Mouse (Mus musculus) limb, embryonic 14.5 days (tissue): ENCODE data around the gene Zfp523. TPM values are rescaled to one million over a fixed set of nuclear protein-coding genes. Genes with fewer than 3 reads are reported as not detected.

Experiments used
- ATAC-seq: fragments of 200-750 bp; cut with Nextera tagmentation; 2 replicates; pipeline ENCODE4 v1.8.0; 2017; ENCODE audit warnings: low read depth, moderate number of reproducible peaks, moderate TSS enrichment; ENCODE audit not compliant: low FRiP score
- DNase-seq: peaks from one replicate; pipeline ENCODE4 v3.0.0-alpha.2; 2015; ENCODE audit warnings: low spot score
- H3K27ac ChIP-seq: fragments of 300-500 bp; sonication (generic); replicated peaks from 2 replicates; pipeline ENCODE4 v1.5.1; 2014; ENCODE audit warnings: low read depth, mild to moderate bottlenecking, low read length, moderate library complexity, mixed read lengths
- H3K27me3 ChIP-seq: fragments of 300-500 bp; sonication (generic); 2 replicates; pipeline ENCODE4 v1.6.1; 2014; ENCODE audit warnings: low read length, mixed read lengths; ENCODE audit not compliant: control insufficient read depth, insufficient read depth
- H3K36me3 ChIP-seq: fragments of 300-500 bp; sonication (generic); 2 replicates; pipeline ENCODE4 v1.6.1; 2014; ENCODE audit warnings: mild to moderate bottlenecking, low read length, moderate library complexity, mixed read lengths; ENCODE audit not compliant: control insufficient read depth, insufficient read depth
- H3K4me1 ChIP-seq: fragments of 300-500 bp; sonication (generic); 2 replicates; pipeline ENCODE4 v1.6.1; 2014; ENCODE audit warnings: antibody characterized with exemption, low read length, mixed read lengths; ENCODE audit not compliant: control insufficient read depth, insufficient read depth
- H3K4me2 ChIP-seq: fragments of 300-500 bp; sonication (generic); replicated peaks from 2 replicates; pipeline ENCODE4 v1.6.1; 2014; ENCODE audit warnings: low read depth, mild to moderate bottlenecking, low read length, moderate library complexity; ENCODE audit not compliant: severe bottlenecking
- H3K4me3 ChIP-seq: fragments of 300-500 bp; sonication (generic); replicated peaks from 2 replicates; pipeline ENCODE4 v1.5.1; 2014; ENCODE audit warnings: low read length
- H3K9ac ChIP-seq: fragments of 300-500 bp; sonication (generic); 2 replicates; pipeline ENCODE4 v1.6.1; 2014; ENCODE audit warnings: mild to moderate bottlenecking, low read depth, low read length, moderate library complexity; ENCODE audit not compliant: severe bottlenecking
- H3K9me3 ChIP-seq: fragments of 300-500 bp; sonication (generic); 2 replicates; pipeline ENCODE4 v1.6.1; 2016; ENCODE audit warnings: low read length; ENCODE audit not compliant: control insufficient read depth
- POLR2A ChIP-seq: fragments of 200-500 bp; IDR thresholded peaks from 2 replicates; pipeline ENCODE4 v1.8.0; 2012; ENCODE audit warnings: inconsistent platforms, mild to moderate bottlenecking, moderate library complexity, borderline replicate concordance; ENCODE audit not compliant: insufficient read depth, insufficient read length; ENCODE audit errors: extremely low read depth
- WGBS: fragments of 180-500 bp; shearing (Covaris S2); extraction: QIAGEN DNeasy Blood & Tissue Kit; methylation state at CpG from one replicate; pipeline ENCODE4 v1.1.7; 2014; 5-methylcytosine and 5-hydroxymethylcytosine counted together
- polyA plus RNA-seq, 2 experiments: library from polyadenylated mRNA; depleted of rRNA in 1 of 2; stranded (reverse) in 1 of 2; unstranded in 1 of 2; fragments of >200 nt; fragmentation: Nextera tagmentation in 1 of 2; extraction: Ambion mirVana in 1 of 2; gene quantifications; 2 replicates each; pipeline versions ENCODE4 v1.2.1 to v1.2.3; 2012 to 2014

Gene Zfp523
- polyA plus RNA-seq, 2 experiments: 37.5 to 79.1 TPM

- Histone ChIP-seq H3K27me3 (no peaks in the 10 kb centered on the region), H3K4me2 (peak overlapping the region; percentile 94), H3K36me3 (peaks cover 4% of the 10 kb centered on the region; the same call in 1 of the 2 replicates), H3K4me1 (peaks cover 15% of the 10 kb centered on the region), H3K4me3 (peak overlapping the region; percentile 54), H3K27ac (peak overlapping the region; percentile 78), H3K9me3 (no peaks in the 10 kb centered on the region), H3K9ac (peak overlapping the region; percentile 73)
- WGBS: 3% methylated on average over 43 of the region's 46 CpGs
- ATAC-seq (peak; percentile 87), DNase-seq (peak; percentile 84)
- TF ChIP-seq POLR2A: peak; percentile 60; the same call in 1 of the 2 replicates
These were observed 46.8 kb downstream of the Zfp523 start for GRCm38 (mm10) chr17:28223561-28224391.

DNA sequence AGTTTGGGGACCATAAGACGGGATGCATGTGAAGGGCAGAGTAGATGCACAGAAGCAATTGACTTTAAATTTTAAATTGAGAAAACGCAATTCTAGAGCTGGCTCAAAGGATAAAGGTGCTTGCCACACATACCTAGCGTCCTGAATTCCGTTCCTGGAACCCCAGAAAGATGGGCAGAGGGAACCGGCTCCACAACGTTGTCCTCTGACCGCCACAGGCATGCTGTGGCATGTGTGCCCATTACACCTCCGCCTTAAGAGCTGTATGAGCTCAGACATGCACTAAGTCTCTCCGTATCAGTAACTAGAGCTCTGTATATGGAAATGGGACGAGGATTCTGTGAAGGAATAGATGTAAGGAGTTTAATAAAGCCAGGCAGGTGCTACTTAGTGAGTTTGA, 47.7 kb downstream of the Zfp523 start:
- H3K27me3 ChIP-seq: no peaks in the 10 kb centered on the region
- no peak for TF ChIP-seq POLR2A
- peaks cover 15% of the 10 kb centered on the region for H3K4me1 ChIP-seq
- no peak overlapping the region for H3K4me2 ChIP-seq
- H3K9ac ChIP-seq: no peak overlapping the region
- no peak overlapping the region for H3K27ac ChIP-seq
- peaks cover 4% of the 10 kb centered on the region; the same call in 1 of the 2 replicates for H3K36me3 ChIP-seq
- WGBS: 73% methylated on average over 10 of the region's 10 CpGs
- no peak overlapping the region for H3K4me3 ChIP-seq
- DNase-seq (no peak), ATAC-seq (no peak)
- H3K9me3 ChIP-seq: no peaks in the 10 kb centered on the region

DNA sequence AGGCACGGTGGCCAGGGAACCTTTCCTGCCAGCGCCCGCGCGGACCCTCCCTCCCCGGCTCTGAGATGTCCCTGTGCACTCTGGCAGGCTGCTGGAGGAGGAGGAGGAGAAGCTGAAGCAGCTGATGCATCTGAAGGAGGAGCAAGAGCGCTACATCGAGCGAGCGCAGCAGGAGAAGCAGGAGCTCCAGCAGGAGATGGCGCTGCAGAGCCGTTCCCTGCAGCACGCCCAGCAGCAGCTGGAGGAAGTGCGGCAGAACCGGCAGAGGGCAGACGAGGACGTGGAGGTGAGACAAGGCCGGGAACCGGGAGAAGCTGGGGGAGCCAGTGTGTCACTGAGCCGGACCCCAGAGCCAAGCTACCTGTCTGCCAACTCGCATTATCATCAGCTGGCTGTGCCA, 49.1 kb downstream of the Zfp523 start:
- H3K9ac ChIP-seq: peak overlapping the region; percentile 46
- peak overlapping the region; percentile 20 for H3K4me3 ChIP-seq
- 0 out of 2 replicates have a peak, but pooled peaks have one; percentile 22 for TF ChIP-seq POLR2A
- peaks cover 15% of the 10 kb centered on the region for H3K4me1 ChIP-seq
- H3K27me3 ChIP-seq: no peaks in the 10 kb centered on the region
- H3K4me2 ChIP-seq: peak overlapping the region; percentile 51
- DNase-seq (peak; percentile 83), ATAC-seq (peak; percentile 75)
- WGBS: 5% methylated on average over 16 of the region's 21 CpGs
- peaks cover 4% of the 10 kb centered on the region; the same call in 1 of the 2 replicates for H3K36me3 ChIP-seq
- 0 out of 2 replicates have a peak overlapping the region, but pooled peaks have one; percentile 8 for H3K27ac ChIP-seq
- H3K9me3 ChIP-seq: no peaks in the 10 kb centered on the region

DNA sequence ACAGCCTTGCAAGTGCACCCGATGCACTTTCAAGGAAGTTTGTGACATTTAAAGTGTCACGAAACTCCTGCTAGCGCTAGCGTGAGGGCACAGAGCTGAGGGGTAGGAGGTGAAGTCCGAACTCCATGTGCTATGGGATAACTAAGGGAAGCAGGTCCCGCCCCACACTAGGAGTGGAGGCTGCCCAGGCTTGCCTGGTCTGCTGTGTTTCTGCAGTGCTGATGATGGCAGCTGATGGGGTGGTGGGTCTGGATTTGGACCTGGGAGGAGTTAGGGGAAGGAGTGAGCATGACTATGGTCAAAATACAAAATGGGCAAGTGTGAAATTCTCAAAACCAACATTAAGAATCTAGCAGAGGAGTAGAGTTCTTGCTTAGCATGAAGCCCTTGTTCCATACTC, 53.6 kb downstream of the Zfp523 start:
- TF ChIP-seq POLR2A: no peak
- no peaks in the 10 kb centered on the region for H3K9me3 ChIP-seq
- H3K4me1 ChIP-seq: peaks cover 13% of the 10 kb centered on the region; the same call in 1 of the 2 replicates

GRCm38 (mm10) chr17:28231026-28231736, 54.3 kb downstream of the Zfp523 start:
- H3K4me1 ChIP-seq: peaks cover 9% of the 10 kb centered on the region; the same call in 1 of the 2 replicates
- H3K4me3 ChIP-seq: no peak overlapping the region
- WGBS: 87% methylated on average over 18 of the region's 18 CpGs
- H3K9me3 ChIP-seq: no peaks in the 10 kb centered on the region
- no peaks in the 10 kb centered on the region for H3K27me3 ChIP-seq
- ATAC-seq (no peak), DNase-seq (no peak)
- TF ChIP-seq POLR2A: no peak
- H3K36me3 ChIP-seq: peaks cover 8% of the 10 kb centered on the region; the same call in 1 of the 2 replicates
- H3K4me2 ChIP-seq: no peak overlapping the region
- H3K9ac ChIP-seq: no peak overlapping the region
- no peak overlapping the region for H3K27ac ChIP-seq

More for the DNA sequence above, 53.6 kb downstream of the Zfp523 start:
- Histone ChIP-seq H3K4me3 (no peak overlapping the region), H3K9ac (no peak overlapping the region), H3K36me3 (peaks cover 6% of the 10 kb centered on the region; the same call in 1 of the 2 replicates), H3K27ac (no peak overlapping the region), H3K4me2 (no peak overlapping the region), H3K27me3 (no peaks in the 10 kb centered on the region)
- WGBS: 84% methylated on average over 6 of the region's 6 CpGs
- DNase-seq (no peak), ATAC-seq (no peak)
